Mouse (Mus musculus) B cell, adult 2 months (primary cell): ENCODE measurements at regions not wholly inside any gene's neighbourhood (a gene's known extent, or its start where the extent isn't known, plus 50 kb on each side); places are given as distances from the start of the nearest gene placed in this dataset.
A peak's percentile ranks its signal among the peaks of the same experiment; 100 is the strongest.

ENCODE experiments used
- DNase-seq, 2 experiments: peaks; one replicate each; pipeline ENCODE4 v3.0.0; 2022

GRCm38 (mm10) chr14:76820989-76821388, 215.6 kb upstream of the Ccdc122 start:
- DNase-seq = no peak

- no peak for DNase-seq
These were observed 216.9 kb upstream of the Ccdc122 start for GRCm38 (mm10) chr14:76819690-76820089.

GRCm38 (mm10) chr14:76818256-76819010, 218.1 kb upstream of the Ccdc122 start:
- DNase-seq = no peak

DNA sequence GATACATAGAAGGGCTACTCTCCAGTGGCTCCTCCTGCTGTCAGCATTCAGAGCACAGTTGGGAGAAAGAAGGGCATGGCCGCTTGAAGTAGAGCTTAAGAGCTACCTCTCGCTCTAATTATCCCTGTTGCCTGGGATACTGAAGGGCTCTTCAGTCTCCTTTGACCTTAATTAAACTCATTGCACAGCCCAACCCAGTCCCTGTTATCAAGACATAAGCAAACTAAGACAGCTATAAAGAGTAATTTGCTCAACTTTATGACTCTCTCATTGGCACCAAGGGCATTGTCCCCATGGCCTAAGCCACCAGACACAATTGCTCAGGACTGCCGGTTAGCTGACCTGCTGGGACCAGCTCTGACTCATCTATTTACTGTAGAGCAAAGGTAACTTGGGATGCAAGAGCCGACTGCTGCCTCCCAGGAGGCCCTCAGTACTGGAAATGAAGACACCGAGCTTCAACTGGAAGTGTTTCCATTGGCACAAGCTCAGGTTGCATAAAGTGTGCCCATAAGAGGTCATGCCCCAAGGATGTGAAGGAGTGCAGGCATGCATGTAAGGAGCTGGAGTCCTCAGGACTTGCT, 219.3 kb upstream of the Ccdc122 start:
- no peak for DNase-seq

DNA sequence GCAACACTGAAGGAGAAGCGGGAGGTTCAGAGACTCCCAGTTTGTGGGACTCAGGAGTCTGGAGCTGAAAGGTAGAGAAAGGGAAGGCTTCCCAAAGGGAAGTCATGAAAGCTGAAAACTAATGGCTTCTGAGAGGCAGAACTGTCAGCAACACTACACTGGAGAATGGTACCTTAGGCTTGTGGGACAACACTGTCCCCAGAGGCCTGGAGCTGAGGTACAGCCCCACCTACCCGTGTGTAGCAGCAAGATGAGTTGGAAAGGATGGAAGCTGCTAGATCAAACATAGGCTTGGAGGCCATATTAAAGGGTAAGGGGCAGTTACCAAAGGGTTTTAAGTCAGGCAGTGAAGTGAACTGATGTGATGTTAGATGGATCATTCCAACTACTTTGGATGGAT, 219.9 kb upstream of the Ccdc122 start:
- DNase-seq = no peak

- no peak for DNase-seq
These were observed 224.3 kb upstream of the Ccdc122 start for GRCm38 (mm10) chr14:76812155-76812875.

DNA sequence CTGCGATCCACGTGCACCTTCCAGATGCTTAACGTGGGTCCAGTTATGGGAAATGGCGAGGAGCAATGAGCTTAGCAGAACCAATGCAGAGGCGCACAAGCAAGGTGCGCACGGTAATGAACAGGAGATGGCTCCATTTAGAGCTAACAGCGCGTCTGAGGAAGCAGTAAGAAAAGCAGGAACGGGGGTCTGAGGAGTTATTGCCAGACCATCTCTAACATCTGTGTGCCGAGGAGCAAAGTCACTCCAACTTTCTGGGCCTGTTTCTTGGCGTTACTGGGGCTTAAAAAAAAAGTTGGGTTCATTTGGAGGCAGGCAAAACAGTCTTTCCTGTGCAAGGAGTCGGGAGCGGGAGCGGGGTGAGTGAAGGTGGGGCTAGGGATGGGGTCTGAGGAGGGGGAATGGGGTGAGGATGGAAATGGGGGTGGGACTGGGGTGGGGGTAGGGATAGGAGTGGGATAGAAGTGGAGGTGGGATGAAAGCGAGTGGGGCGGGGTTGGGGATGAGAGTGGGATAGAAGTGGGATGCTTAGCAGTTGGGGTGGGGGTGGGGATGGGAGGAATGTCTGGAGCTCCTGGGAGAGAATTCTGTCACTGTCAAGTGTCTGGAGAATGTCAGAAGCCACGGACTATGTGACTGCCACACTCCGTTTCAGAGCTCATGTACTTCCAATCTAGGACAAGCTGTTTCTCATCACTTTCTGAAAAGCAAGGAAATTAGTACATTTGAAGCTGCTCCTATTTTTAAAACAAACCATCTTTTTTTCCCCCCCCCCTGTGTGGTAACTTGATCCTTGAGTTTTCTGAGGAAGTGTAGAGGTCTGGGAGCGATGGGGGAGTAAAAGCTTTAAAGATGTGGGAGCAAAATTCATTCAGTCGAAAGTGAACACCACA, 225.6 kb upstream of the Ccdc122 start:
- DNase-seq = no peak

DNA sequence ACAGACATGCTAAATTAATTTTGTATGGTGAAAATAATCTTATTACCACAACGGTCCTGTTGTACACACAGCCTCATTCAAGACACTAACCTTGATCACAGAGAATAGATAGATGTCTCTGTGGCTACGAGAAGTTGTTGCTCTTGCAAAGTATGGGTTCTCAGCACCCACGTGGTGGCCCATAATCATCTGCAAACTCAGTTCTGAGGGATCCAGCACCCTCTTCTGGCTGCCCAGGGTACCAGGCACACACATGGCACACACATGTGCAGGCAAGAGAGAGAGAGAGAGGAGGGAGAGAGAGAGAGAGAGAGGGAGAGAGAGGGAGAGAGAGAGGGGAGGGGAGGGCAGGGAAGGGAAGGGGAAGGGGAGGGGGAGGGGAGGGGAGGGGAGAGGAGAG, 226.5 kb upstream of the Ccdc122 start:
- no peak for DNase-seq

DNA sequence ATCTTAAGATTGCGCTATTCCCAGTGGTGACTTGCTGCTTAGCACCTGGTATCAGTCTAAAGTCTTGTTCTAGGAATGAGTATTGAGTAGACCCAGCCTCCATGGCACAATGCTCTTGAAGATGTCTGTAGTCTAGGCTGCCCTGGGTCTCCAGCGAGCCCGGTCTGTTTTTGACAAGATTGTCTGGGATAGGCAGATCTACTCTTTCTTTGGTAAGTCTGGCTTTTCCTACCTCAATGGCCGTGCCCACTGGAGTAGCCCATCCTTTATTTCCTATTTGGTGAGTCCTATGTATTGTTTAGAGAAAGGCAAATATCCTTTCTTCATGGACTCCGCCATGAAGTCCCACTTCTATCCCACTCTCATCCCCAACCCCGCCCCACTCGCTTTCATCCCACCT, 227.2 kb upstream of the Ccdc122 start:
- DNase-seq = no peak

DNA sequence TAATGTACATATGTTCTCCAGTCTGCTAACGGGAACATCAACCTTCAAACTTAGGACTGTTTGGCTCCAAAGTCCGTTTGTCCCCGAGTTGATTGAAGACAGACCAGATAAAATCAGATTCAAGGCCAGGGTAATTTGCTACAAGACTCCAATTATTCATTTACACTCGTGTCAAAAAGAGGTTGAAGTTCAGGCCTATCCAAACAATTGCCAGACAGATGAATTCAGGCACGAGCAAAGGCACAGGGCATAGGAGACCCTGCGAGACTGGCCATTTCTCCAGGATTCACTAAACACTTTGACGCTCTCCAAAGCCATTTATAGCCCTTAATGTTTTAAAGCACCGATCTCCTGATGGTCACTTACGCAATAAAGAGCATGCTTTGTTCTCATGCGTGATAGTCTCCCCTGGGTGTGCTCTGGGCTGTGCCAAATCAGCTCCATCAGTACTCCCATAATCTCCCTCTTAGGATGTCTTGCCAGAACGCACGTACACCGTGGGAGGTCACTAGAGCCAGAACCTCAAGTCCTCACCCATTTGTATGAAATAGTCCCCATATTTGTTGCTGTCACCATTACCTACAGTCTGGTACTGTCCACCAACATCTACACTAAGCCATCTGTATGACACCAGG, 231.3 kb upstream of the Ccdc122 start:
- DNase-seq = no peak

DNA sequence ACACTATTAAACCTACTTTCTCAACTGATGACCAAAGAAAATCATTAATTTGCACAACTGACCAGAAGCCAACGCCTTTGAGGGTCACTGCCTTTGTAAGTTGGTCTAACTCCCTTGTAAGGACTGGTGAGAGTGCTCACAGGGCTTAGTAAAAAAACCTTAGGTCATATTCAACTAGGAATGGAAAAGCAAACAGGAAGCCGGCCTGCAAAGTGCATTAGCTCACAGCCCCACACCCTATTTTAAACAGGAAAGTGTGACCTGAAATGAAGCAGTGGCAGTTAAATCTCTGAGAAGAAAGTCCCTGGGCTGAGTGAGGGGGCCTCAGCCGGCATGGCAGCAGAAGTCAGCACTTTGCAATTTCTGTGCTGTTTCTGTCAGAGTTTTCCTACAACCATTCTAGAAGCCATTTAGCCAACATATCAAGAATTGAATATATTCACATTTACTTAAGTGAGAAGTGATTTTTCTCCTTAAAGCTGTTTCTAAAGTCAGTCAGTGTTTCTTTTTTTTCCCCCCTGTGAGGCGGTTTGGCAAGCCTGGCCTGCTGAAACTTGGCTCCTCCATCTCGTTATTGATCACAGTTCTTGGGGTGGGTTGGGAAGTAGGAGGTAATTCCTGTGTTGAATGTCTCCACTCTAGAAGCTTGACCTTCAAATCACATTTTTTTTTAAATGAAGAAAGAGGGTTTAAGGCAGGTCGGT, 232.0 kb upstream of the Ccdc122 start:
- DNase-seq = no peak

GRCm38 (mm10) chr14:76800181-76800580, 236.4 kb upstream of the Ccdc122 start:
- no peak for DNase-seq

DNA sequence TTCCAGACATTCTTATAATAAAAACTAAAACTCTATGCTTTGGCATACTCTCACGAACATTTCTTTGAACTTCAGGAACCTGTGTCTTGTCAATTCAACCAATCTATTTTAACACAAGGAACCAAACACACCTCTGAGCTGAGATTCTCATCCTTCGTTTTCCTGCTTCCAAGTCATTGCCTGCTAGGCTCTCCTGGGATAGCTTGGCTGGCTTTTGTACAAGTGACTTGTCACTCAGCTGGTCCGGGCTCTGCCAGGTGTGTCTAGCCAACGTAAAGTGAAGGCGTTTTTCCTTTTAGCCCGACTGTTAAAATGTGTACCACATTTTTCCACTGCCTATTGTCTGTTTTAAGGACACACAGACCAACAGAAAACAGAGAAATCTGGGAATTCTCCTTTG, 236.8 kb upstream of the Ccdc122 start:
- no peak for DNase-seq

- DNase-seq = no peak
These were observed 237.6 kb upstream of the Ccdc122 start for GRCm38 (mm10) chr14:76798925-76799428.

DNA sequence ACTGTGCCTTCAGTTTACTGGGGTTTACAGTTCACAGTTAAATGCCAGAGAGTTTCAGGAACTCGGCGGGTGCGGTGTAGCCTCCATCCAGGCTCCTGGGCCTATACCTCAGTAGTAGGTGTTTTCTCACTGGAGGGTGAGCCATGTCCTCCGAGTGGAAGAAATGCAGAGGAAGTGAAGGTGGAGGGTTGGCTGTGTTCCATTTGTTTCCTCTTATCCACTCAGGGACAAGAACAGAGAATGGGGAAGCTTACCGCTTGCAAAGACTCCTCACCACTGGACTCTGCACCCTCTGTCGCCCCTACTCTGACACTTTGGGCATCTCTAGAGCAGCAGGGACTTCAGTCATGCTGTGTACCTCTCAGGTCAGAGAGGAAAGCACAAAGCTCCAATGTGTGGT, 238.1 kb upstream of the Ccdc122 start:
- no peak for DNase-seq

- no peak for DNase-seq
These were observed 239.1 kb upstream of the Ccdc122 start for GRCm38 (mm10) chr14:76797518-76797917.

GRCm38 (mm10) chr14:76791811-76792571, 235.3 kb upstream of the Serp2 start:
- DNase-seq = no peak

GRCm38 (mm10) chr14:76789376-76789775, 232.7 kb upstream of the Serp2 start:
- no peak for DNase-seq

DNA sequence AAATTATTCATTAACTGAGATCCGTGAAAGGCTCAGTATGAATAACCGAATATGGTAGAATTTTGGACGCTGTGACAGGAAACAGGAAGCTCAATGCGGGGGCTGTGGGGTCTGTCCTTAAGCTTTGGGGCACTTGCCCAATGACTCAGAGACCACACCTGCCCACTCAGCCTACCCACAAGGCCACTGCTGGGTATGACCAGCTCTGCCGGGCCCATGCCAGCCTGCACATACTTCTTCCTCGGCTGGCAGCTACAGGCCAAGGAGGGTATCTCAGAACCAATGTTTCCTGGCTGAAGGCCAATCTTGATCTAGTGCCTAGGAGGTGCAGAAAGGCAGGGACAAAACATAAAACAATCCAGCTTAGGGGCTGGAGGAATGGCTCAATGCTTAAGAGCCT, 230.9 kb upstream of the Serp2 start:
- DNase-seq = peak in 1 of 2 experiments; percentile 16

GRCm38 (mm10) chr14:76786214-76786613, 229.5 kb upstream of the Serp2 start:
- no peak for DNase-seq

- peak; percentile 21 to 24 for DNase-seq
These were observed 224.8 kb upstream of the Serp2 start for GRCm38 (mm10) chr14:76781524-76781880.
